Comparison of ENCODE assay signal across 8 mouse cellular contexts in genomic region chr5:150521937-150522866, GRCm38 (mm10). TPM values are rescaled to one million over a fixed set of nuclear protein-coding genes. Genes with fewer than 3 reads are reported as not detected.
DNase-seq lines count a peak whose midpoint lies in the region; ATAC-seq lines count a peak whose summit lies in the region.

Brca2 (plus strand) TSS chr5:150522630.

- DNase-seq in MEL-GATA-1-ER (ENCODE audit: extremely low read depth, low read depth), result peak; percentile 79
- peak; percentile 89 for DNase-seq in cerebellum, adult 8-10 months
- DNase-seq in hindbrain, embryonic 11.5 days (ENCODE audit: low spot score), result peak; percentile 95
- peak; percentile 94 for DNase-seq in layer of hippocampus, postnatal 10 days (ENCODE audit: low spot score in 2 of 2)
- peak; percentile 94 for DNase-seq in lung, postnatal 10 days
- DNase-seq in ovary, postnatal 36 days (ENCODE audit: low spot score), result peak; percentile 90
- peak; percentile 92 for DNase-seq in thymus, postnatal 25 days

- no peaks in the 10 kb centered on the region for H3K27me3 ChIP-seq in hindbrain, embryonic 11.5 days (ENCODE audit: control insufficient read depth, insufficient read depth, low read length)

- H3K36me3 ChIP-seq in hindbrain, embryonic 11.5 days (ENCODE audit: control insufficient read depth, insufficient read depth, low read length), result no peaks in the 10 kb centered on the region

- H3K9ac ChIP-seq in hindbrain, embryonic 11.5 days (ENCODE audit: low read depth, low read length), result peak within 1 kb of the TSS; percentile 93

- peak within 1 kb of the TSS; percentile 51; the same call in 1 of the 2 replicates for H3K27ac ChIP-seq in hindbrain, embryonic 11.5 days (ENCODE audit: low read depth, low read length)

- peak within 1 kb of the TSS; percentile 83 for H3K4me3 ChIP-seq in hindbrain, embryonic 11.5 days (ENCODE audit: low read depth, low read length)

- H3K4me2 ChIP-seq in hindbrain, embryonic 11.5 days (replicated peaks; ENCODE audit: low read depth, low read length), result peak within 1 kb of the TSS; percentile 58

- H3K9me3 ChIP-seq in hindbrain, embryonic 11.5 days (ENCODE audit: control insufficient read depth, low read length), result no peaks in the 10 kb centered on the region

- peak; percentile 97 for ATAC-seq in frontal cortex, adult (ENCODE audit: low TSS enrichment)
- peak; percentile 94 for ATAC-seq in hindbrain, embryonic 11.5 days (ENCODE audit: low FRiP score)

- no peaks in the 10 kb centered on the region for H3K4me1 ChIP-seq in hindbrain, embryonic 11.5 days (replicated peaks; ENCODE audit: control insufficient read depth, insufficient read depth, low read length)

- WGBS in hindbrain, embryonic 11.5 days, result 7% methylated on average over 48 of the region's 63 CpGs

RNA-seq across cellular contexts. Expression of gene Brca2, which starts in this region (rescaled TPM):
- polyA plus RNA-seq in hindbrain, embryonic 11.5 days (2014; fragmentation: Nextera tagmentation; extraction: Ambion mirVana), result 22.6 and 25.8 TPM in 2 replicates
- total RNA-seq in layer of hippocampus, postnatal 10 days (2021), result 10 to 100 TPM; 10.8 to 11.0 TPM

Comparison
In these comparisons a context has a peak if more than half of its experiments do, and no peak if none do; other contexts are left out.
1. Peak in every context shown above with its lines: DNase-seq, ATAC-seq, H3K4me3 ChIP-seq and H3K27ac ChIP-seq.